Mouse (Mus musculus): ENCODE measurements at regions not wholly inside any gene's neighbourhood (a gene's known extent, or its start where the extent isn't known, plus 50 kb on each side); places are given as distances from the start of the nearest gene placed in this dataset.

DNA sequence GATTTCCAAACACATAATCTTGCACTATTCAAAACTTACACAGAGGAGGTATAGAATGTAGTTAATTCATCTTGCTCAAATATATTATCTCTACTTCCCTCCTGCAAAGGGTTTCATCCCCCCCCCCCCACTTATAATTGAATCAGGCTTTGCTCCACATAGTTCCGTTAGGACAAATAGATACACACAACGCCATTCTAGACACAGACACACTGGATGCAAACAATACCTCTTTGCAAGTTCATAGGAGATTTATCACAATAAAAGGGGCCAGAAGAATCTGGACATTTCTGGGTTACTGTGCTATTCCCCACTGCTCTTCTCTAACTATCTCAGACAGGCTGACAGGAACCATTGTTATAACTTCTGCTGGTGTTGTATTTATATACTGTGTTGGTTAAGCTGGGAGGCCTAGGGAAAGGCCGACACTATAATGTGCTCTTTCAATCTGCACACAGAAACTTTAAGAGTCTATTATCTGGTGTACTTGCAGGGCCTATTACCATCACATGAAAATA lies 410.6 kb upstream of the Tenm3 start:
- no peak for DNase-seq (ENCODE audit: extremely low read depth, insufficient read length, low spot score)

DNA sequence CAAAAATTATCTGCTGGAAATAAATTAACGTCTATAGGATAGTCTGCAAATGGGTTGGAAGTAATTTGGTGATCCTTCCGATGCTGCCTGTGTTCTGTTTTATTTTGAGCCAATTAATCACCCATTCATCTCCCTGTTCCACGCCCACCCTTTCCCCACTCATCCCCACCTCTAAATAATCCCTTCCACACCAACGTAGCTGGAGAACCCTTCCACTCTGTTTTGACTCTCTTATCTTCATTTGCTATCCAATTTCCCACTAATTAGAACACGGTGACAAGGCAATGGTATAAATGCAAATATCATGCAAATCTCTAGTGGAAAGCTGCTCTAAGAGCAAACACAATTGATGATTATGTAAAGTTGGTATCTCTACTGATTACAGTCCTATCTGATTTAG lies 399.3 kb upstream of the Tenm3 start:
- no peak for DNase-seq (ENCODE audit: extremely low read depth, insufficient read length, low spot score)

DNA sequence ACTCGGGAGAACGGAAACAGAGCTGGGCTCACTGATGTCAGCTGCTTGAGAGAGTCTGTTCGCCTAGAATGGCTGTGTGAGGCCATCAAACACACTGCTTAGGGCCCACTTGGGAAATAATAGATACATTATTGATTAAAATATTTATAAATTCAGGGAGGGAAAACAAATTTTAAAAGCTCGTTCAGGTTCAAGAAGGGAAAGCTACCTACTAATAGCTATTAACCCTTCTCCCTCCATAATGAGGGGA lies 393.0 kb upstream of the Tenm3 start:
- no peak for DNase-seq (ENCODE audit: extremely low read depth, insufficient read length, low spot score)

DNA sequence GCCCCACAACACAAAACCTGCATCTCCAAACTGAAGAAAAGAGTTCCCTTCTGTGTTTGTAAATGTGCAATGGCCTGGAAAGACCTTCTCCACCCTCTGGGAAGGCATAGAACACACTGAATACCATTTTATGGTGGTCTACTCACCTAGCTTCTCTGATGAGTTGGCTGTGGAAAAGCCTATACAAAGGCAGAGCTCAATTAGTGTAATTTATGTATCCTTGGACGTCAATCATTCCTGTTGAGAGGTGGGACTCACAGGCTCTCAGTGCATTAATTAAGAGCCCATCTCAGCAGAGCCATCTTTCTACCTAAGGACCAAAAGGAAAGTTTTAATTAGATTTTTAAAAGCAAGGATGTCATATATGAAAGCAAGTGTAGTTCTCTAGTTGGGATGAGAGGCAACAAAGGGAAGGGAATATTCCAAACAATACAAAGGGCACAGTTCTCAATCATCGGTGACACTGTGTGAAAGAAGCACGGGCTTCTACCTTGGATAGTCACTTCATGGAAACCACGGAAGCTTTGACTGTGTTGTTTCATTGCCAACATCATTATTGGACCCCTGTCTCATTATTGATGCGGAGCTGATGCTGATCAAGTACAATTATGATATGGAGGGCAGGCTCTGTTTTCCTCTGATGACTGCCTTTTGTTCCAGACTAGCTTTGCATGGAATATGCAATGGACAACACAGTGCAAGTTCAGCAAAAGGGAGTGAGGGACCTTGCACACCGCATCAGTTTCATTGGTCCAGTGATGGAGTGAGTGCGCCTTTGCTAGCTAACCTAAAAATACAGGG lies 392.5 kb upstream of the Tenm3 start:
- no peak for DNase-seq (ENCODE audit: extremely low read depth, insufficient read length, low spot score)

DNA sequence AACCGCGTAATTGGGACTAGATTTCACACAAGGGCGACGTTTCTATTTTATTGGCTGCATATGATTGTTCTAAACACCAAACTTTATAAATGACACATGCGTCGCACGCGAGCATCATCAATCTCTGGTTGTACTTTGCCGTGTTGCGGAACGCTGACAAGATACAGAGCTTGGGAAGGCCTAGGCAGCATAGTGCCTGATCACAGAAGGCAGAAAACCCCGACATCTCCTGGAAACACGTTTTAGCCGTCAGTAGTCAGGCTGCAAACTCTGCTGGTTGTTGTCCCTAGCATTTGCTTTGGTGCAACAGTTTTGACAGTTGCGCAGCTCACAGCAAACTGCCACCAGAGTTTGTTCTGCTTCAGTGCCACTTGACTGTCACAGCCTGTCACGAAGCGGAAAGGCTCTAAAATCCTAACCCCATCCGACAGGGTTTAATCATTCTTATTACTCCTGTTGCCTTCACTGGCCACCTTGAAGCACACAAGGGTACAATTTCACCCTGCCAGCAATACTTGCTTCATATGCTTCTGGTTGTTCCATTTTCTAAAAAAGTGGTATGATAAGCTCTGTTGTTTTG lies 380.2 kb upstream of the Tenm3 start:
- no peak for DNase-seq (ENCODE audit: extremely low read depth, insufficient read length, low spot score)

DNA sequence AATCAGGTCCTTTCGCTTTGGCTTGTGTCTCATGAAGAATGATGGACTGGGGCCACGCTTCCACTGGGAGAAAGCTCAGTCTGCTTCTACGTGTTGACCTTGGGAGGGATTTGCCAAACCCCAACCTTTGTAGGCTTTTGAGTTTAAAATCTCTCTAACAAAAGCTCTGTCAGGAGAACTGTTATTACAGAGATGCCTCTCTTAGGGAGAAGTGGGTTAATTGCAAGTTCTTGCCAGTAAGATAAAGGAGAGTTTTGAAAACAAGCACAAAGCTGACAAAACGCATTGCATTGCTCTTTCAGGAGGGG lies 351.5 kb upstream of the Tenm3 start:
- DNase-seq (ENCODE audit: extremely low read depth, insufficient read length, low spot score), result no peak

DNA sequence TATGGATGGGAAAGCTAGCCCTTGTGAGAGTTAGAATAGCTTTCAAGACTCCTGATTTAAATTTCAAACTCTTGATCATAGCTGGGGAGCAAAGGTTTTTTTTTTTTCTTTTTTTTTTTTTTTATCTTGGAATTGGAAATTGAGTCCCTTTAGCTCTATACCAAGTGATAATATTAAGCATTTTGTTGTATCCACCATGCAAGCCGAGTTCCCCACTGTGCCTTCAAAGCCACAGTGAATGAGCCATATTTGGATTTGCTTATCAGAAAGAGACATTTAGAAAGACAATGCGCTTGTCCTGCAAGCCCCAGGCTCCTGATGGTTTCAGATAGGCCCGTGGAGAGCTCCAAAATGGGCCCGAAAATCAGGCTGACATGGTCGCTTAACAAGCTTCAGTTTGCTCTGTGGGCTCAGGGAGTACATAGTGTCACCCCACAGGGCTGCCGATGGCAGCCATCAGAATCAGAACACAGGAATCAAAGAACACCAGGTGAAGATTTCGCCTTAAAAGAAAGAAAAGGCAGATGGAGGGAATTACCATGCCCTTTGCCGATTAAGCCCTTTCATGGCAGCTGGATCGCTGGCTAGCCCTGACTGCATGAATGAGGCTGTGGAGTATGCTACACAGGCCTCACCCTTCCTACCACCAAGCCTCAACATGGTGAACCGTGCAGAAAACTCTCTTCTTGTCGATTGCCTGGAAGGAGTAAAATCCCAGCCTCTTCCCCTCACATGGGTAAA lies 351.0 kb upstream of the Tenm3 start:
- DNase-seq (ENCODE audit: extremely low read depth, insufficient read length, low spot score), result no peak

DNA sequence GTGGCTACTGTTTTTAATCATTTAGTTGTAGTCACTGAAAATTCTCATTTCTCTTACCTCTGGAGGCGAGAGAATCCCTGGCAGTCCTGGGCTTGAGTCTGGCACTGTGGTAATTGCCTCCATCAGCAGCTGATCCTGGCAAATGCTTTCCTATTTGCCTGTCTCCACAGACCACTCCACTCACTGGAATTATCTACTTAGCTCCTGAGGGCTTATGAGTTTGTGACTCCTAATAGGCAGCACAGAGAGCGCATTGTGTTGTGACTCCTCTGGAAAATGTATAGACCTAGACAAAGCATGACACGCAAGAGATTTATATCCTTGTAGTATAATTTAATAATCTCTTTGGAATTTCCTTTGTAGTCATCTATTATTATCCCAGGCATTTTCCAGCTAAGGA lies 343.1 kb upstream of the Tenm3 start:
- DNase-seq (ENCODE audit: extremely low read depth, insufficient read length, low spot score), result no peak

DNA sequence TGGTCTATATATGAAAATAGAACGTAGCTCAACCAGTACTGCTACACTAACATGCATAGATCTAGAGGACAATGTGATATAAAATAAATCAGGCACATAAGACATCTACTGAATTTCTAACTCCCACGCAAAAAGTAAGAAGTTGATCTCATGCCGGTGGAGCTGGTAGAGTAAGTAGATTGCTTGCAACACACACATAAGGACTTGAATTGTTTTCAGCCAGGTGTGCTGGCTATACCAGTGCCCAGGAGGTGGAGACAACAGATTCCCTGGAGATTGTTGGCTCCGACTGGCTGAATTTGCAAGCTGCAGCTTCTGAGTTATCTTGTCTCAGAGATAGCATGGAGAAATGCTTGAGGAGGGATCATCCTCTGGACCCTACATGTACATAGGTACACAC lies 331.6 kb upstream of the Tenm3 start:
- DNase-seq (ENCODE audit: extremely low read depth, insufficient read length, low spot score), result no peak

DNA sequence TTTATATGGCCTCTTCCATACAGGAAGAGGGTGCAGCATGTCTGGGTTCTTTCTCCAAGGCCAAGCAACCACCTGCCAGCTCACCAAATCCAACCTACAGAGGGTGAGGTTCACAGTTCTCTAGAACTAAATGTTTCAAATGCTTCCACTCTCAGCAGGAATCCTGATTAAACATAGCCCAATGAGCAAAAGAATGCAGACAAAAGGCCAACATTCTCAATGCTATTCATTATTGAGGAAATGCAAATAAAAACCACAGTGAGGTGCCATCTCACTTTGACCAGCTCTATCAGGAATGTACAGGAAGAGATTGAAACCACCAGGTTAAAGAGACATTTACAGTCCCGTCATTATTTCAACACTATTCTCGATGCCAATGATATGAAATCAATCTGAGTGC lies 331.2 kb upstream of the Tenm3 start:
- no peak for DNase-seq (ENCODE audit: extremely low read depth, insufficient read length, low spot score)

DNA sequence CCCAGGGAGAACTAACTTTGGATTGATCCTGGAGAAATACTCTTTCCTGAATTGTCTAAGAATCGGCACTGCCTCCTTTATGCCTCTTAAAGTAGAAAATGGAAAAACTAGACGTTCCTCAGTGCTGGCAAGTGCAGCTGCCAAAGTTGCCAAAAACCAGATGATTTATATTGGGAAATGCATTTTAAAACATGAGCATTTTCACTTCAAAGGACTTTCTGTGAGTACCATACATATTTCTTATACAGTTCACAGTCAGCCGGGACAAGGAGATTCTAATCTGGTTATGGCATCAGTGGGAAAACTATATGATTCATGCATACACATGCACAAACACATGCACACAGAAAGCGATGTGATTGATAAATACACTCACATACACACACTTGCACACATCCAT lies 315.6 kb upstream of the Tenm3 start:
- DNase-seq (ENCODE audit: extremely low read depth, insufficient read length, low spot score), result no peak

DNA sequence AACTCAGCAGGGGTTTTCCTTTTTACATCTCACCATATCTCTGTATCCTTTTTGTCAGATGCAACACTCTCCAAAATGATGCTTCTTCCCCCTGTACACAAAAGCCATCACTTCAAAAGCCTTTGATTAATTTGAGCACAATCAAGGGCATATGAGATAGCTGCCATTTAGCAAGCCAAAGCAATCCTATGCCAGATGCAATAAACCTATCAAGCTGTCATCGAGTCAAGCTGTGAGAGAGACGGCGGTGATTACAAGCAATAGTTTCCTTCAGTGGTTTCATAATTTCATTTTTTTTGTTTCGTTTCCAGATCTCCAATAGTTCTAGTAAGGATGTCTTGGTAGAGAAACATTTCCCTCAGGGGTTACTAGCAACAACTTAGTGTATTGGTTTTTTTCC lies 314.4 kb upstream of the Tenm3 start:
- DNase-seq (ENCODE audit: extremely low read depth, insufficient read length, low spot score), result no peak

DNA sequence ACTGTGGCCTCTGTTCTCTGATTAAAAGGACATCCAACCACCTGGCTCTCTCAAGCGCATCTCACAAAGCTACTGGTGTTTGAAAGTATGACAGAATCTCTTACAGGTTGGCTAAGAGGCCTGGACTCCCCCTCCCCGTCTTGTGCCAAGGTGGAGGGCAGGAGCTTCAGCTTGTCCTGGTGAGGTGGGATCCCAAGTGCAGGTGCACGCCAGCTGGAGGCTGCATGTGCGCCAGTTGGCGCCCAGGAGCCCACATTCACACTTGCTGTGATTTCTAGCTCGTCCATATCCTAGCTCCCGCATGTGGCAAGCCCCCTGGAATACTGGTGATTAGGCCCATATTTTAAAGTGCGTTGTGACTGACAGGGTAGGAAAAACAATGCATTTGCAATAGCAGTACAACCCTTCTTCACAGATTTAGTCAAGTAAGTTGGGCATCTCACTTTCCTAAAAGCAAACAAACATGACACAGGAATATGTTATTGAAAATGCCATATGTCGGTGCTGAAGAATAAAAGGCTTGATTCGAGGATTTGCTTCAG lies 292.8 kb upstream of the Tenm3 start:
- DNase-seq (ENCODE audit: extremely low read depth, insufficient read length, low spot score), result peak; percentile 1

DNA sequence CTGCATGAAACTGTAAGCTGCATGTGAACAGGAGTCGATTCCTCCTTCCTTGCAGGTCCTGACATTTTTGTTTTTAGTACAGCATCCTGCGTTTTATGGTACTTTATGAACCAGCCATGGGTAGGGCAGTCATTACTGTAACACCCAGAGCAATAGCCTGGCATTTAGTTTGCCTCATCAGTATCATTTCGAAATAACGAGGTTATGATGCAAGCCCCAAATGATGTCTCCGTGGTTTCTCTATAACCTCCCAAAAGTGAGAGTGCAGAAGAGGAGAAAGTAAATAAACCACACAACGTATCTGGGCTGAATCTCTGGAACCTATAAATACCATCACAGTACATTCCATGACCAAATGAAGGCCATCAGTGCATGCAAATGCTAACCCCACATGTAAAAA lies 265.3 kb upstream of the Tenm3 start:
- DNase-seq (ENCODE audit: extremely low read depth, insufficient read length, low spot score), result no peak

DNA sequence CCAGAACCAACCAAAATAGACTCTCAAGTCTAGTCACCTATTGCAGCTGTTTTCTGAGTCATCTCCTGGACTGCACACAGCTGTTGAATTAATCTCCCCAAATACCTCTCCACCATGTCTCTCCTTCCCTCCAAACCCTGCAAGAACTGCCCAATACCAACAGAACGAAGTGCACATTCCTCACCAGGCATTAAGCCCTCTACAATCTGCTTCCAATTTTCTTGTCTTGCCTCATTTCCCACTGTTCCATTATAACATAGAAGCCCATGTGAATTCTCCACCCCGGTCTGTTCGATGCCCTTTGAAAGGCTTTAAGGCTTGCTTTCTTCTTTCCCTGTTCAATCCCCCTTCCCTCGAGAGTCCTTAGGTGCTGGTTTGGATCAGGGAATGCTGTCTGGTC lies 264.9 kb upstream of the Tenm3 start:
- no peak for DNase-seq (ENCODE audit: extremely low read depth, insufficient read length, low spot score)

DNA sequence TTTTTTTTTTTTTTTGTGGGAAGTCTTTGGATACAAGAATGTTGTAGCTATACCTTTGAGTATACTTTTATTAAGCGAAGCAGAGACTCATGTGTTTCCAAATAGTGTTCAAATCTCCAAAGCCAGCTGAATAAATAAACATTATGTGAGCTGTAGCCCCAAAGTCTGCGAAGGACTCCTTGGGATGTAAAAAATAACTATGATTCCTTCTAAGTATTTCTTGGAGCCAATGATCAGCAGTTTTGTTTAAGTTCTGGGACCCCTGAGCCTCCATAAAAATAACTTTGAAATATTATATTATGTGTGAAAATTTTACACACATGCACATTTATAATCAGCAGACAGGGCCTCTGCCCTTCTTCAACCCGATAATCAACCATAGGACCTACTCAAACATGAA lies 262.8 kb upstream of the Tenm3 start:
- DNase-seq (ENCODE audit: extremely low read depth, insufficient read length, low spot score), result no peak

DNA sequence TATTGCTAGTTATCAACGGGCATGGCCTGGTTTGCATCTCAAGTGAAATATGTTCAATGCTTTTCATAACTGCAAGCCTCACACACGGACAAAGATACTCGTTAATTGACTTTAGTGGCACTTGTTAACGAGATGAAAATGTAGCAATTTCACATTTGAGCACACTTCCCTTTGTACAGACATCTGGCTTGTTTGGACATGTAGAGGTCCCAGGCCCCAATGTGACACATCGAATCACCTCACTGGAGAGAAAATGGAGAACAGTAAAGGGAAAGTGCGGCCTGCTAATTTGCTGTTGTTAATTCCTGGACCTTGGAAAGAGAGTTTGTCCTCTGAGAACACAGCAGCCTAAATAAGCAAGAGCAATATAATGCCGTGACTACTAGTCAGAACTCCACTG lies 257.4 kb upstream of the Tenm3 start:
- no peak for DNase-seq (ENCODE audit: extremely low read depth, insufficient read length, low spot score)

DNA sequence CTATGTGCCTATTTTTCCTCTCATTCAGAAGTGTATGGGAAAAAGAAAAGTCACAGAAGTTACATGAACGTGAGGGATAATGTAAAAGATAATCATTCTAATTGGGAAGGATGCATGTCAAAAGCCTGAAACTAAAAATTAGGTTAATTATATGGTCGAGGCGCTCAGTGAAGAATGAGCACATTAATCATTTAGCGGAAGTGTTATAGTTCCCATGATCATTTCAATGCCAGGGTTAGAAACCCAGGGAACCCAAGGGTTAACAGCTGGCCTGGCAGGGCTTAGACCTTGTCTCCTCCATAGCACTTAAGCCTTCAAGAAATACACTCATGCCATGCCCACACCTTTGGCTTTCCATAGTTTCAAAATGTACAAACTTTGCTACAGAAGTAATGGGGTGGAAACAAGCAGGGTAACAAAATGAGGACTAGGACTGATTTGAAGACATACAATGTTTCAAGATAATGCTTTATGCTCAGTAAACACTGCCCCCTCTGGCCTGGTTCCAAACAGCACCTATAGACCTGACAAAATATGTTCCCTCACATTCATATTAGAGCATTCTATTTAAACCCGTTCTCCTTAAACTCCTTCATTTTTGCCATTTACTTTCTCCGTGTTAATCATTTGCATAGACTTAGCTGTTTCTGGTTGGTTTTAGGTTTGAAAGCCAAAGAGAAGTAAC lies 240.6 kb upstream of the Tenm3 start:
- DNase-seq (ENCODE audit: extremely low read depth, insufficient read length, low spot score), result no peak

DNA sequence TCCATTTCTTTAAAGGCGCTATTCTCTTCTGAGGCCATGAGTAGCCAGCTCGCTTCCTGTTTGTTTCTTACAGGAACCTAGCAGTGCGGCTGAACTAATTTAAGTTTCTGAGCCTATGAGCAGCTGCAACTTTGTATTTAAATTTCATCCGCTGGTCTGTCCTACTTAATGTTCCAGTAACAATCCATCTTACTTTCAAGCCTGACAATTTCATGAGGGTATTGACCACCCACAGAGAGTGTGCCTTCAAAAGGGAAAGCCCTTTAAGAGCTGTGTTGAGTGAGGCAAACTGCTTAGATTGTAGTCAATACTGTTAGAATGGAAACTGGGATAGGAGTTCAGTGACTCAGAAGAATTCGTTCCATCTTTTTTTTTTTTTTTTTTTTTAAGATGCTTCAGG lies 225.7 kb upstream of the Tenm3 start:
- no peak for DNase-seq (ENCODE audit: extremely low read depth, insufficient read length, low spot score)

DNA sequence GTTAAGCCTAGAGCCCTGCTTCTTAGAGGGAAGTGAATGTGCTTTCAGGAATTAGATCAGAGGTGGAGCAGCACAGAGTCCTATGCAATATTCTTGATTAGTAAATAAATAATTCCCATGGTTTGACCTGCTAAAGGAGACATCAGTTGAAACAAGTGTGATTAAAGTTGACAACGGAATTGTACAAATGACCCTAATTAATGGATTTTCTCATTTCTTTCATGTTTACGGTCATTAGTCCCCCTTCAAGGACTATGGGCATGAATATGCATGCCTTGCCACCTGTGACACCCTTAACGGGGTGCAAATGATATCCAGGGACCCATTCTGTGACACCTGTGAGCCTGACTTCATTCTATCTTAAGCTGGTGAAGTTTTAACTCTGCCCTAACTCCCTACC lies 219.5 kb upstream of the Tenm3 start:
- DNase-seq (ENCODE audit: extremely low read depth, insufficient read length, low spot score), result no peak

DNA sequence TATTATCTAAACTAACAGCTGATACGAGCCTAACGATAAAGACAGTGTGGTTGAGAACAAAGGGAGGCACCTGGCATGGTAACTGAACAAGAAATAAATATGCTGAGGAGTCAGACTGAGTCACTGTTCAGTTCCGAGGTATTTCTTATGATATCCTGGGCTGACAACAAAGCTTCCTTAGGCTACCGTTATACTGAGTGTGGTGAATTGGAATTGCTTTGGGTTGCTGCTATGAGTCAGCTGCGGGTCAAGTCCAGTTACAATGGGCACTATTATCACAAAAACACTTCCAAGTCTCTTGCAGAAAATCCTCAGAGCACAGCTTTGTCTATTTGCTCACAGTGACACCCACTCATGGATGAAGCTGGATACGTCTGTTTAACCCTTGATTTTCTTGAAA lies 199.5 kb upstream of the Tenm3 start:
- DNase-seq (ENCODE audit: extremely low read depth, insufficient read length, low spot score), result no peak
